Comparison of ENCODE assay signal across 9 mouse cellular contexts in the genomic region with DNA sequence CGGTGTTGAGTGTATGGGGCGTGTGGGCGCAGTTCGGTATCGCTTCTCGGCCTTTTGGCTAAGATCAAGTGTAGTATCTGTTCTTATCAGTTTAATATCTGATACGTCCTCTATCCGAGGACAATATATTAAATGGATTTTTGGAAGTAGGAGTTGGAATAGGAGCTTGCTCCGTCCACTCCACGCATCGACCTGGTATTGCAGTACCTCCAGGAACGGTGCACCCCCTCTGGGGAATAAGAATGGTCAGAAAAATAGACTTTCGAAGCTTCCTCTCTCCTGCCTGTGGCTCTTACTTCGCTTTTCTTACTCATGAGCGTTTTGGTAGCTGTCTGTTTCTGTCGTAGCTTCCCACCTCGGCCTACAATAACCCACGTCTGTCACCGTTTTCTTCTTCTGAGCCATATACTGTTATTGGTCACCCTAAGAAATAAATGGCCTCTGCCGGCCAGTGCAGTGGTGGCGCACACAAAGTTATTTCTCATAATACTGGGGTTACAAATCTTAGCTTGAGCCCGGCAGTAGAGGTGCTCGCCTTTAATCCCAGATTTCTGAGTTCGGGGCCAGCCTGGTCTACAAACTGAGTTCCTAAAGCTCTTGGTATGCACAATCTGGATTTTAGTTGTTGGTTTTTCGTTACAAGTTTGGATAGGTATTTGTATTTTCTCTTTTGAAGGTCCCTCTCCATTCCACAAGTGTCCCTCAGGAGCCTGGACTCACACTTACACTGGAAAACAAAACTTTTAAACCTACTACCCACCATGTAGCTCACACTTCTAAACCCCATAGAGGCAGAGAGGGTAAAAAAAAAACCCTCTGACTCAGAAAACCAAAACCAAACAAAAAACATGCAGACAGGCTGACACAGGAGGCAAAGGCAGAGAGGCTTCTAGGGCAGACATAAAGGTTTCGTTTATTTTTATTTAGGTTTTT. TPM values are rescaled to one million over a fixed set of nuclear protein-coding genes. Genes with fewer than 3 reads are reported as not detected.
DNase-seq lines count a peak whose midpoint lies in the region; ATAC-seq and TF ChIP-seq lines count a peak whose summit lies in the region.
"Not testable (repeated sequence)": the region's sequence is repeated elsewhere in the genome, so short reads cannot be mapped to it uniquely, and the experiment has no call there.
"Had no signal": no experiment of that assay in that cellular context is flagged by ENCODE, and none has a peak within 500 bp of the region (broad histone marks: within the 10 kb centered on the region; RNA-seq: fewer than 3 reads in every experiment).

No protein-coding gene starts in this region.

- peak overlapping the region; percentile 88; the same call in 1 of the 2 replicates for H3K27ac ChIP-seq in embryonic facial prominence, embryonic 10.5 days (replicated peaks)
- peak overlapping the region; percentile 88 for H3K27ac ChIP-seq in heart, adult 2 months
- peak overlapping the region; percentile 51; the same call in 1 of the 2 replicates for H3K27ac ChIP-seq in intestine, embryonic 16.5 days (ENCODE audit: low read length)
- peak overlapping the region; percentile 83 for H3K27ac ChIP-seq in limb, embryonic 12.5 days

- TF ChIP-seq CTCF in heart, adult 2 months (IDR thresholded peaks at IDR 0.05): not testable (repeated sequence)

- 5% methylated on average over 15 of the region's 26 CpGs for WGBS in embryonic facial prominence, embryonic 10.5 days
- WGBS in heart, adult 2 months: 5% methylated on average over 14 of the region's 26 CpGs
- WGBS in intestine, embryonic 16.5 days: 6% methylated on average over 13 of the region's 26 CpGs
- 4% methylated on average over 15 of the region's 26 CpGs for WGBS in limb, embryonic 12.5 days

- not testable (repeated sequence) for H3K27me3 ChIP-seq in embryonic facial prominence, embryonic 10.5 days (replicated peaks; ENCODE audit: low read depth, poor library complexity, severe bottlenecking); heart, adult 2 months (ENCODE audit: control insufficient read depth, insufficient read depth, low read length); intestine, embryonic 16.5 days (replicated peaks; ENCODE audit: control insufficient read depth, insufficient read depth, low read length); limb, embryonic 12.5 days

- not testable (repeated sequence) for H3K4me3 ChIP-seq in embryonic facial prominence, embryonic 10.5 days; heart, adult 2 months; intestine, embryonic 16.5 days (ENCODE audit: low read length); limb, embryonic 12.5 days (replicated peaks)

- not testable (repeated sequence) for H3K36me3 ChIP-seq in embryonic facial prominence, embryonic 10.5 days (replicated peaks); heart, adult 2 months (ENCODE audit: control insufficient read depth, insufficient read depth, low read length); intestine, embryonic 16.5 days (ENCODE audit: control insufficient read depth, insufficient read depth, low read length); limb, embryonic 12.5 days

- peak; percentile 84 for ATAC-seq in intestine, embryonic 16.5 days
- ATAC-seq in limb, embryonic 12.5 days (ENCODE audit: insufficient number of reproducible peaks, insufficient read depth, low FRiP score, low TSS enrichment, low read depth): peak; percentile 83

- not testable (repeated sequence) for H3K9me3 ChIP-seq in embryonic facial prominence, embryonic 10.5 days; intestine, embryonic 16.5 days (ENCODE audit: control insufficient read depth, low read length); limb, embryonic 12.5 days

- not testable (repeated sequence) for H3K4me1 ChIP-seq in embryonic facial prominence, embryonic 10.5 days; heart, adult 2 months (ENCODE audit: control insufficient read depth, insufficient read depth, low read length); intestine, embryonic 16.5 days (ENCODE audit: control insufficient read depth, insufficient read depth, low read length); limb, embryonic 12.5 days (replicated peaks)

- H3K79me2 ChIP-seq in heart, adult 2 months (replicated peaks; ENCODE audit: control insufficient read depth, insufficient read depth, low read length): not testable (repeated sequence)

- not testable (repeated sequence) for TF ChIP-seq EP300 in heart, adult 2 months (IDR thresholded peaks at IDR 0.05; ENCODE audit: insufficient read depth, low read depth, low read length)

- H3K4me2 ChIP-seq in intestine, embryonic 16.5 days (ENCODE audit: low read depth, low read length): not testable (repeated sequence)
- 0 out of 2 replicates have a peak overlapping the region, but pooled peaks have one; percentile 51 for H3K4me2 ChIP-seq in limb, embryonic 12.5 days

- H3K9ac ChIP-seq in heart, adult 2 months (ENCODE audit: low read depth, low read length); limb, embryonic 12.5 days (replicated peaks): not testable (repeated sequence)
- 0 out of 2 replicates have a peak overlapping the region, but pooled peaks have one; percentile 60 for H3K9ac ChIP-seq in intestine, embryonic 16.5 days (ENCODE audit: low read depth, low read length)

- peak; percentile 98 for DNase-seq in 416B (ENCODE audit: low read depth)
- peak; percentile 4 to 16 for DNase-seq in adrenal gland, postnatal 36 days
- peak; percentile 77 for DNase-seq in embryonic facial prominence, embryonic 10.5 days (ENCODE audit: low spot score)
- DNase-seq in heart, adult 2 months: peak in 1 of 2 experiments; percentile 28
- DNase-seq in mesoderm, embryonic 11.5 days (ENCODE audit: low read depth, low spot score): peak; percentile 88
- DNase-seq in right cerebral cortex, postnatal 14 days: peak; percentile 11

- not testable (repeated sequence) for TF ChIP-seq POLR2A in heart, adult 2 months (IDR thresholded peaks at IDR 0.05; ENCODE audit: insufficient read depth, low read depth, low read length)

- intact Hi-C loops in heart, adult 2 months (cut with DNase I): not testable (repeated sequence)

RNA-seq across cellular contexts. Expression of a gene that starts 15.0 kb away (rescaled TPM):
- total RNA-seq in adrenal gland, postnatal 36 days (2021): 10 to 100 TPM; 24.0 to 31.6 TPM
- polyA plus RNA-seq in embryonic facial prominence, embryonic 10.5 days (2016; fragmentation: Nextera tagmentation; extraction: Ambion mirVana): 28.2 and 29.4 TPM in 2 replicates
- 10 to 100 TPM; 45.6 to 49.5 TPM for total RNA-seq in heart, adult 2 months (2021)
- 42.3 and 49.8 TPM in 2 replicates for polyA plus RNA-seq in heart, adult 2 months (2012; rRNA removed)
- polyA plus RNA-seq in intestine, embryonic 16.5 days (2015; fragmentation: Nextera tagmentation; extraction: Ambion mirVana): 36.3 and 41.7 TPM in 2 replicates
- 37.0 and 37.8 TPM in 2 replicates for polyA plus RNA-seq in limb, embryonic 12.5 days (2016; fragmentation: Nextera tagmentation; extraction: Ambion mirVana)

RNA-seq across cellular contexts. Expression of a gene that starts 23.4 kb away (rescaled TPM):
- 10 to 100 TPM; 11.4 to 12.5 TPM for total RNA-seq in adrenal gland, postnatal 36 days (2021)
- polyA plus RNA-seq in embryonic facial prominence, embryonic 10.5 days (2016; fragmentation: Nextera tagmentation; extraction: Ambion mirVana): 3.3 and 5.1 TPM in 2 replicates
- 10 to 100 TPM; 18.9 to 23.5 TPM for total RNA-seq in heart, adult 2 months (2021)
- 23.4 and 27.8 TPM in 2 replicates for polyA plus RNA-seq in heart, adult 2 months (2012; rRNA removed)
- polyA plus RNA-seq in intestine, embryonic 16.5 days (2015; fragmentation: Nextera tagmentation; extraction: Ambion mirVana): 6.6 and 6.9 TPM in 2 replicates
- 1.7 and 2.5 TPM in 2 replicates for polyA plus RNA-seq in limb, embryonic 12.5 days (2016; fragmentation: Nextera tagmentation; extraction: Ambion mirVana)

RNA-seq across cellular contexts. Expression of a gene that starts 42.9 kb away (rescaled TPM):
- total RNA-seq in adrenal gland, postnatal 36 days (2021): not detected
- not detected in 2 replicates for polyA plus RNA-seq in embryonic facial prominence, embryonic 10.5 days (2016; fragmentation: Nextera tagmentation; extraction: Ambion mirVana)
- not detected for total RNA-seq in heart, adult 2 months (2021)
- not detected in 2 replicates for polyA plus RNA-seq in heart, adult 2 months (2012; rRNA removed)
- not detected in 2 replicates for polyA plus RNA-seq in intestine, embryonic 16.5 days (2015; fragmentation: Nextera tagmentation; extraction: Ambion mirVana)
- not detected in 2 replicates for polyA plus RNA-seq in limb, embryonic 12.5 days (2016; fragmentation: Nextera tagmentation; extraction: Ambion mirVana)
- total RNA-seq: gastrocnemius, postnatal 25 days had no signal

RNA-seq across cellular contexts. Expression of a gene that starts 59.9 kb away (rescaled TPM):
- 10 to 100 TPM; 10.9 to 11.1 TPM for total RNA-seq in adrenal gland, postnatal 36 days (2021)
- 1.5 and 2.1 TPM in 2 replicates for polyA plus RNA-seq in embryonic facial prominence, embryonic 10.5 days (2016; fragmentation: Nextera tagmentation; extraction: Ambion mirVana)
- 1 to 10 TPM; 2.8 to 3.4 TPM for total RNA-seq in heart, adult 2 months (2021)
- 15.5 and 18.8 TPM in 2 replicates for polyA plus RNA-seq in heart, adult 2 months (2012; rRNA removed)
- polyA plus RNA-seq in intestine, embryonic 16.5 days (2015; fragmentation: Nextera tagmentation; extraction: Ambion mirVana): 38.6 and 49.4 TPM in 2 replicates
- polyA plus RNA-seq in limb, embryonic 12.5 days (2016; fragmentation: Nextera tagmentation; extraction: Ambion mirVana): 1.4 and 2.9 TPM in 2 replicates
